Mouse (Mus musculus) cerebellum, adult 2 months (tissue): ENCODE measurements at regions not wholly inside any gene's neighbourhood (a gene's known extent, or its start where the extent isn't known, plus 50 kb on each side); places are given as distances from the start of the nearest gene placed in this dataset.

Source experiments
- DNase-seq, 2 experiments: peaks; one replicate each; pipeline ENCODE4 v3.0.0; 2021
- H3K27ac ChIP-seq: fragments of 200-500 bp; 2 replicates; pipeline ENCODE4 v1.5.1; 2012; ENCODE audit warnings: low read length, control low read depth, inconsistent platforms; ENCODE audit not compliant: insufficient read depth
- H3K27me3 ChIP-seq: fragments of 200-500 bp; 2 replicates; pipeline ENCODE4 v1.6.1; 2012; ENCODE audit warnings: inconsistent platforms, mild to moderate bottlenecking, low read length, moderate library complexity; ENCODE audit not compliant: control insufficient read depth, insufficient read depth
- H3K4me1 ChIP-seq: fragments of 200-500 bp; 2 replicates; pipeline ENCODE4 v1.6.1; 2011; ENCODE audit warnings: low read length; ENCODE audit not compliant: control insufficient read depth, insufficient read depth
- H3K4me3 ChIP-seq: fragments of 200-500 bp; replicated peaks from 2 replicates; pipeline ENCODE3; 2011; ENCODE audit warnings: mild to moderate bottlenecking, low read depth, low read length, control low read depth; ENCODE audit not compliant: insufficient read depth
- CTCF ChIP-seq: fragments of 200-500 bp; IDR thresholded peaks from 2 replicates; pipeline ENCODE4 v1.5.1; 2011; ENCODE audit warnings: low read depth, mild to moderate bottlenecking, control low read depth, low read length, moderate library complexity, borderline replicate concordance; ENCODE audit not compliant: insufficient read depth
- POLR2A ChIP-seq: fragments of 200-500 bp; IDR thresholded peaks from 2 replicates; pipeline ENCODE4 v1.6.1; 2011; ENCODE audit warnings: low read length, control low read depth, borderline replicate concordance; ENCODE audit not compliant: insufficient read depth
- WGBS: fragments of 180-500 bp; shearing (Covaris S2); methylation state at CpG from one replicate; pipeline ENCODE4 v1.1.7; 2018; 5-methylcytosine and 5-hydroxymethylcytosine counted together

DNA sequence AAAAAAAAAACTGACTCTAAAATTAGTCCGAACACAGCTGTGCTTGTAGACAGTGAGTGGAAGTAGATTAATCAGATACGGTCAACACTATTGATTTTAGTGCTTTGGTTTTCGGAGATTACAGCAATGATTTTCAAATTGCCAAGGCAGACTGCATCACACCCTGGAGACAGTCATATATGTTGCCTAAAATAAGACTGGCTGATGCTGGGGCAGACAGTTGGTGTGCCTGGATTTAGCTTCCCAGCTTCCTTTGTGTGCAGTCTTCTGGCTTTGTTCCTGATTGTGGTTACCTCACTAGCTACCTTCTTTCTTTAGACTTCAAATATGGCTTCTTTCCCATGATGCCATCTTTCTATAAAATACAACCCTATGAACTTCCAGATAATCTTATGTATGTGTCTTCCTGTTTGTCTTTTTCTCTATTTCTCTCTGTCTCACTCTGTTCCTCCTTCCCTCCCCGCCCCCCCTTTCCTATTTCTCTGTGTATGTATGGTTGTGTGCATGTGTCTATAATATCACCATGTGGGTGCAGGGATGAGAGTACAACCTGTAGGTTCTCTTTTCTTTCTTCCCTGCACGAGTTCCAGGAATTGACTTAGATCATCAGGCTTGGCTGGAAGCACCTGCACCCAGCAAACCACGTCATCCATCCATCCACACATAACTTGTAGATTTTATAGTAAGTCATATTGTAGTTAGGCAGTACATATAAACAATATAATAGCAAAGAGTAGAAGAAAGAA is 199.7 kb upstream of the Gm9008 start:
- 85% methylated on average over 6 of the region's 6 CpGs for WGBS
- Histone ChIP-seq H3K27ac (no peak overlapping the region), H3K27me3 (no peaks in the 10 kb centered on the region), H3K4me3 (no peak overlapping the region), H3K4me1 (no peaks in the 10 kb centered on the region)
- DNase-seq: no peak
- TF ChIP-seq CTCF (no peak), POLR2A (no peak)

DNA sequence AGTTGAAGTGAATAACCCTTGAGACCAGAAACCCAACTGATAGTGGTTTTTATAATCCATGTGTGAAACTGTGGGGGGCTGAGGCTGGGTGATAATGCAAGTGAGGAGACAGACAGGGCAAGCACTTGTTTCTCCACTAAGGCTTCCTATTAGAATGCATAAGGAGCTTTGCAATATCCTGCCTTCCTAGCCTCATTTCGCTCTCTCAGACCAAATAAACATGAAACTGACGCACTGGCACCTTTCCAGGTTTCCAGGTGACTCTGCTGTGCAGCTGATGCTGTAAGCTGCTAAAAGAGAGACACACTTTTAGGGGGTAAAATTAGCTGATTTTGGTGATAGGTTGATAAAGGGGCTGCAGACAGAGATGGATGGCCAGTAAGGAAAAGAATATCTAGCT is 191.2 kb upstream of the Gm9008 start:
- no peak for TF ChIP-seq CTCF
- TF ChIP-seq POLR2A: no peak
- peak; percentile 29 to 34 for DNase-seq
- H3K27me3 ChIP-seq: no peaks in the 10 kb centered on the region
- no peak overlapping the region for H3K4me3 ChIP-seq
- no peak overlapping the region for H3K27ac ChIP-seq
- WGBS: 56% methylated on average over 2 of the region's 2 CpGs
- H3K4me1 ChIP-seq: peaks cover 4% of the 10 kb centered on the region

DNA sequence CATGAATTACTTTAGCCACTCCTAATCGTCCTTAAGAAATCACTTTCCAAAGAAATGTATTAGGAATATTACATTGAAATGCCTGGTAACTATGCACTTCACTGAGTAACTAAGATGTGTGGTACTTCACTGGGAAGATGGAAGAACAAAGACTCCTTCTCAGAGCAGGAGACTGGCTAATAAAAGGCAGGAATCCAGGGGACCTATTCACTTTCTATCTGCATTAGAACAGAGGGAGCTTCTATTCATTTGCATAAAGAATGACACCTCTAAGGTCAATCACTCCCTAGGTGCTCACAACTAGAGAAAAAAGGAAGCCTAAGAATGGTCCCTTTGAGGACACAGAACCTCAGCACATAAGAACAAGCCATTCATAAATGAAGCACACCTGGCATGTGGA is 142.0 kb upstream of the Gm9008 start:
- TF ChIP-seq POLR2A (no peak), CTCF (no peak)
- Histone ChIP-seq H3K4me1 (no peaks in the 10 kb centered on the region), H3K4me3 (no peak overlapping the region), H3K27me3 (no peaks in the 10 kb centered on the region), H3K27ac (no peak overlapping the region)
- no peak for DNase-seq
- 52% methylated on average over 1 of the region's 1 CpGs for WGBS

DNA sequence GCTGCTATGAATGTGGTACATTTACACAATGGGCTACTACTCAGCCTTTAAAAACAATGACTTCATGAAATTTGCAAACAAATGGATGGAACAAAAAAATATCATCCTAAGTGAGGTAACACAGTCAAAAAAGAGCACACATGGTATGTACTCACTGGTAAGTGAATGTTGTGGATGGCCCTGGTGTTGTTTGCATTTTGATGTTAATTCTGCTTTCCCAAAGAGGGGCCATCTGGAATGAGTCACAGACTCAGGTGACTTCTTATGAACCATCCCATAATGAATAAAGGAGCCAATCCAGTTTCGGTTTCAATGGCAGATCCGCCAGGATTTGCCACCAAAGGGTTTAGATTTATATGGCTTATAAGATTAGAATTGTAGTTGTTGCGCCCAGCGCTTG is 130.8 kb upstream of the Gm9008 start:
- no peak for DNase-seq
- Histone ChIP-seq H3K27ac (no peak overlapping the region), H3K4me1 (no peaks in the 10 kb centered on the region), H3K4me3 (no peak overlapping the region), H3K27me3 (no peaks in the 10 kb centered on the region)
- WGBS: 95% methylated on average over 4 of the region's 4 CpGs
- TF ChIP-seq POLR2A (no peak), CTCF (no peak)

DNA sequence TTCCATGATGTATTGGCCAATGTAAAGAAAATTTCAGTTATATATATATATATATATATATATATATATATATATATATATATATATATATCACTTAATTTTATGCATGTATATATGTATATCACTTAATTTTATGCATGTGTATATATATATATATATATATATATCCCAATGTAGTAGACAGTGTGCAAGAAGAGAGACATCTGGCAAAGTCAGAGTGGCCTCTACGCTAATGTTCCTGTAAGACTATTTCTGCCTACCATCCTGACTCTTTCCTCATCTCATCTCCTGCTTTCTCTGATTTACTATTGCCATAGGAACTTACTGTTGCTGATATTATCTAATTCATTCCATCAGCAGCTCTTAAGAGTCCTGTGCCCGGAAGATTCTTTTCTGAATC is 123.9 kb upstream of the Gm9008 start:
- no peak for TF ChIP-seq CTCF
- no peak for TF ChIP-seq POLR2A
- Histone ChIP-seq H3K27ac (no peak overlapping the region), H3K4me3 (no peak overlapping the region), H3K27me3 (no peaks in the 10 kb centered on the region), H3K4me1 (no peaks in the 10 kb centered on the region)
- no peak for DNase-seq
- 97% methylated on average over 2 of the region's 2 CpGs for WGBS

DNA sequence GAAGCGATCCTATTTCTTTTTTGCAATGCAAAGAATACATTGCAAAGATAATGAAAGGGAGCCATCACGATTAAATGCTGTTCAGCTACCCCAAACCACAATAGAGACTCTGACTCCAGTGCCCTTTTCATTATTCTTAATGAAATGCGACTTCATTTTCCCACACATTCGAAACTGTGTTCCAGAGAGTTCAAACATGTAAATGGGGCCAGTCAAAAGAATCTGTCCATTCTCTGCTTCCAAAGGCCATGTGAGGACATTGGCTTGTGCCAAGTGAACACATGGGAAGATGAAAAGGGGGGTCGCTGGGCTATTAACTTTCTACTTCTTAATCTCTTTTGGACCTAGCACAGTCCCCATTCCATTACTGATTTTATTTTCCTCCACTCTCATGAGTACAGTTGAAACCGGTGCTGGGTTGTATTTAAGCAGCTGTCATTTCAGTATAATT is 123.2 kb upstream of the Gm9008 start:
- Histone ChIP-seq H3K27ac (no peak overlapping the region), H3K27me3 (no peaks in the 10 kb centered on the region), H3K4me1 (no peaks in the 10 kb centered on the region), H3K4me3 (no peak overlapping the region)
- WGBS: 19% methylated on average over 6 of the region's 6 CpGs
- TF ChIP-seq CTCF (no peak), POLR2A (no peak)
- DNase-seq: peak in 1 of 2 experiments; percentile 8
